Mouse (Mus musculus): Measurements from ENCODE around the gene Tmigd1. TPM values are rescaled to one million over a fixed set of nuclear protein-coding genes. Genes with fewer than 3 reads are reported as not detected.
"Not testable (repeated sequence)": the region's sequence is repeated elsewhere in the genome, so short reads cannot be mapped to it uniquely, and the experiment has no call there.

Gene Tmigd1
- polyA plus RNA-seq, 1 experiment from 2014 or later = 1.6 TPM

- Histone ChIP-seq H3K36me3 (no peaks in the 10 kb centered on the region), H3K27ac (no peak overlapping the region), H3K4me2 (replicated peaks) (no peak overlapping the region), H3K9me3 (no peaks in the 10 kb centered on the region), H3K9ac (no peak overlapping the region), H3K4me1 (replicated peaks) (0 out of 2 replicates have a peak, but pooled peaks cover 2% of the 10 kb centered on the region), H3K27me3 (replicated peaks) (no peaks in the 10 kb centered on the region), H3K4me3 (replicated peaks) (no peak overlapping the region)
- 90% methylated on average over 7 of the region's 7 CpGs for WGBS
- ATAC-seq = no peak
Observed at GRCm38 (mm10) chr11:76908651-76909050, 6.7 kb downstream of the Tmigd1 start.

DNA sequence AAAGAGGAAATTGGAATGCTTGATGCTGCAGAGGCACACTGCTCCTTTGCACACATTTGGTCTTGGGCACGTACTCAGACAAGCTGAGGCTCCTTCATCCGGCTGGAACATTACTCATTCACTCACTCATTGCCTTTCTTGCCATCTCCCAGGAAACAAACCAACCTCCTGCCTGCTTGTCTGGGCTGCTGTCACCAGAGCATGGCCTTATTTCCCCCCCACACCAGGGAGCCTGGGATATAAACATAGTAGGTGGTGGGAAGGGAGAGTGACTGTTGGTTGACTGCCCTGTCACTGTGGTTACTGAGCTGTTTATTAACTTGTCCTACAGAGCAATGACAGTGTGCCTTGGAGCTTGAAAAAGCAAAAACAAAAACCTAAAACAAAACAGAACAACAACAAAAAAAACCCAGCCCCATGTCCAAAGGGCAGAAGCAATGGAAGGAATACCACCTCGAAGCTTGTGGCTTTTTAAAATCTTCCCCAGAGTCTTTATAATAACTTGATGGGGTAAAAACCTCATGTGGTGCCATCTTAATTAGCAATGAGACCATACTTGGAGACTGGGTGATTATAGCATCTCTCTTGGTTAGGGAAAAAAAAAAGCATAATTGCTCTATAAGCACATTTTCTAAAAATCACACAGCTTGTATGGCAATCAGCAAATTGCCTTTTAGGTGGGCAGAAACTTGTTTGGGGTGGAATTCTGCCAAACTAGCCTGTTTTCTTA, 9.5 kb downstream of the Tmigd1 start:
- Histone ChIP-seq H3K9me3 (no peaks in the 10 kb centered on the region), H3K4me3 (replicated peaks) (no peak overlapping the region), H3K9ac (no peak overlapping the region), H3K4me2 (replicated peaks) (no peak overlapping the region), H3K27me3 (replicated peaks) (no peaks in the 10 kb centered on the region), H3K4me1 (replicated peaks) (0 out of 2 replicates have a peak, but pooled peaks cover 2% of the 10 kb centered on the region), H3K36me3 (no peaks in the 10 kb centered on the region), H3K27ac (no peak overlapping the region)
- ATAC-seq = no peak
- WGBS = 61% methylated on average over 3 of the region's 3 CpGs

DNA sequence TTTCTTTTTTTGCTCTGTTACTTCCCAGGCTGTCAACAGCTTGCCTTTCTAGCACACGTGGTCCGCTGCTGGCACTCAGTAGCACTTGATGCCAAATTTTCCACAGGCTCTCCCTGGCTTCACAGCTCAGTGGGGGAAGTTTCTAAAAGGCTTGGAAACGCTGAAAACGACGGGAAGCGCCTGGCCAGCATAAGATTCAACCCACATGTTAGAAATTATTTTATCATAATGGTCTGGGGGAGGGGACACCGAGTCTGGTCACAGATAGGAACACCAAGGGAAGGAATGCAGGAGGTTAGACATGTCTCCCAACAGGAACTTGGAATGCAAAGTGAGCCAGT, 10.1 kb downstream of the Tmigd1 start:
- 44% methylated on average over 7 of the region's 7 CpGs for WGBS
- H3K4me2 ChIP-seq (replicated peaks) = no peak overlapping the region
- no peaks in the 10 kb centered on the region for H3K27me3 ChIP-seq (replicated peaks)
- no peaks in the 10 kb centered on the region for H3K9me3 ChIP-seq
- no peak overlapping the region for H3K27ac ChIP-seq
- ATAC-seq = no peak
- H3K9ac ChIP-seq = no peak overlapping the region
- H3K36me3 ChIP-seq = no peaks in the 10 kb centered on the region
- H3K4me1 ChIP-seq (replicated peaks) = peaks cover 5% of the 10 kb centered on the region
- no peak overlapping the region for H3K4me3 ChIP-seq (replicated peaks)

GRCm38 (mm10) chr11:76914366-76914765, 12.4 kb downstream of the Tmigd1 start:
- 34% methylated on average over 7 of the region's 7 CpGs for WGBS
- Histone ChIP-seq H3K4me3 (replicated peaks) (no peak overlapping the region), H3K9ac (no peak overlapping the region), H3K4me1 (replicated peaks) (peaks cover 11% of the 10 kb centered on the region), H3K4me2 (replicated peaks) (no peak overlapping the region), H3K36me3 (no peaks in the 10 kb centered on the region), H3K27ac (no peak overlapping the region), H3K9me3 (no peaks in the 10 kb centered on the region), H3K27me3 (replicated peaks) (no peaks in the 10 kb centered on the region)
- no peak for ATAC-seq

DNA sequence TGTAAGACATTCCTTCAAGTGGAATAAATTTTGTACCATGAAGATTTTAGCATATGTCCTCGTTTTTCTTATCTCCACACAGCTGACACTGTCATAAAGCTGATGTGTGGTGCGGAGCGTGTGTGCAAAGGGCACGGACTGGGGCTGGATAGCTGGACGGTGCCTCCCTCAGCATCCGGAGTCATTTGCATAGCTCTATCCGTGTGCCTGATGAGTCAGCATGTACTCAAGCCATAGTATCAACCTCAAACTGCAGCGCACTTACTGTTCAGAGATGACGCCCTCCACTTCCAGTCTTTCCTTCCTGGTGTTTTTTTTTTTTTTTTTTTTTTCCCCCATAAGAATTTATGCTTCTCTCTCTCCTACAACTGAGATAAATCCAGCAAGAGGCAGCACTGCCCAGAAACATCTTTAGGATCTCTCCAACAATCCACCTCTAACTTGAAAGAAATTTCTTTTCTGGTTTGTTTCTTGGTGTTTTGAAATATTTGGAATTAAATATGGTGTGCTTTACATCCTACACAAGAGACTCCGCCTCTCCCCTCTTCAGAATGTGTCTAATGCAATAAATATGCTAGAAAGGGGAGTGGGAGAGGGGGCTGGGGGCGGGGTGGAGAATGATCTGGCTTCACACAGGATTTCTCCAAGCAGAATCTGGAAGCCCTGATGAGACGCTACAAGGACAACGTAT, 14.7 kb downstream of the Tmigd1 start:
- peak; percentile 90 for ATAC-seq
- Histone ChIP-seq H3K4me2 (replicated peaks) (peak overlapping the region; percentile 26), H3K4me1 (replicated peaks) (peaks cover 9% of the 10 kb centered on the region), H3K36me3 (no peaks in the 10 kb centered on the region), H3K9me3 (no peaks in the 10 kb centered on the region), H3K9ac (no peak overlapping the region), H3K4me3 (replicated peaks) (no peak overlapping the region), H3K27ac (no peak overlapping the region), H3K27me3 (replicated peaks) (no peaks in the 10 kb centered on the region)
- WGBS = 19% methylated on average over 13 of the region's 13 CpGs

DNA sequence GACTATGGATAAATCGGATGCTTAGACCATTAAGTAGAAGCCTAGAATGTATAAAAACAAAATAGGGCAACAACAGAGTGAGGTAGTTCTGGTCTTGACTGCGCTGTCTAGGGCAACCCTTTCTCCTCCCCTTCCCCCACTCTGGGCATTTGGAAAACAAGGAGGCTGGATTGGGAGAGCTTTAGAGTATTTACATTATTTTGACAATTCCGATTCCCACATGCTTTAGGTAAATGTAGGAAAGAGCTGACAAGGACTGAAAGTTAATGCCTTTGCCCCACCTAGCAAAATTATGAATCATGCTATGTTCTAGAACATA, 15.2 kb downstream of the Tmigd1 start:
- Histone ChIP-seq H3K27me3 (replicated peaks) (no peaks in the 10 kb centered on the region), H3K36me3 (no peaks in the 10 kb centered on the region), H3K4me1 (replicated peaks) (peaks cover 9% of the 10 kb centered on the region), H3K9ac (no peak overlapping the region), H3K4me3 (replicated peaks) (no peak overlapping the region), H3K4me2 (replicated peaks) (peak overlapping the region; percentile 26), H3K9me3 (no peaks in the 10 kb centered on the region), H3K27ac (no peak overlapping the region)
- WGBS = 39% methylated on average over 3 of the region's 3 CpGs
- ATAC-seq = peak; percentile 35; the same call in 1 of the 2 replicates

- Histone ChIP-seq H3K27me3 (replicated peaks) (no peaks in the 10 kb centered on the region), H3K9me3 (no peaks in the 10 kb centered on the region), H3K27ac (no peak overlapping the region), H3K4me3 (replicated peaks) (no peak overlapping the region), H3K4me2 (replicated peaks) (no peak overlapping the region), H3K9ac (no peak overlapping the region), H3K36me3 (no peaks in the 10 kb centered on the region), H3K4me1 (replicated peaks) (peaks cover 9% of the 10 kb centered on the region)
- 58% methylated on average over 1 of the region's 1 CpGs for WGBS
- no peak for ATAC-seq
Observed at GRCm38 (mm10) chr11:76920607-76921006, 18.6 kb downstream of the Tmigd1 start.

DNA sequence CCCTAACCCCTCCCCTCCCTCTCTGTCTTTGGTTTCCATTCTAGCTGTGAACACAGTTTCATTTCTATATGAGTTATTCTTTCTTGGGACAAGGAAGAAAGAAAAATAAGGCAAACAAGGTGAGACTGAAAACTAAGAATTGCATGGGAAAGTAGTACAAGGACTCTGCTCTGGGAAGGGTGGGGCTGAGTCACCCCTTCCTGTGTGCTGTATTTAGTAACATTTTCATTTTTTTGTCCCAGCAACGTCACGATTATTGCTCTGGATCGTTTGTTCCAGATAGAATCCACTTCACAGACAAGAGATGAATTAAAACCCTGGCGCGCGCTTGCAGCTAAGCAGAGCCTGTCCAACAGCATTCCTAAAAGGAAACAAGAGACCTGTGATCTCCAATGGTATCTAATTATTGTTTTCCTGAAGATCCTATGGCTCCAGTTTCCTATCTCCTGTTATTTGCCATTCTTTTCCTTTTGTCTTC, 22.8 kb downstream of the Tmigd1 start, which contains the start of gene Blmh:
TSS of gene Blmh (plus strand) at position 51 of the 478 bp plus-strand sequence.
- 50% methylated on average over 6 of the region's 6 CpGs for WGBS
- Histone ChIP-seq H3K27ac (no peak within 1 kb of the TSS), H3K4me1 (replicated peaks) (no peaks in the 10 kb centered on the region), H3K27me3 (replicated peaks) (no peaks in the 10 kb centered on the region), H3K4me3 (replicated peaks) (no peak within 1 kb of the TSS), H3K9ac (no peak within 1 kb of the TSS), H3K9me3 (no peaks in the 10 kb centered on the region), H3K4me2 (replicated peaks) (no peak within 1 kb of the TSS), H3K36me3 (no peaks in the 10 kb centered on the region)
- peak; percentile 55; the same call in 1 of the 2 replicates for ATAC-seq

DNA sequence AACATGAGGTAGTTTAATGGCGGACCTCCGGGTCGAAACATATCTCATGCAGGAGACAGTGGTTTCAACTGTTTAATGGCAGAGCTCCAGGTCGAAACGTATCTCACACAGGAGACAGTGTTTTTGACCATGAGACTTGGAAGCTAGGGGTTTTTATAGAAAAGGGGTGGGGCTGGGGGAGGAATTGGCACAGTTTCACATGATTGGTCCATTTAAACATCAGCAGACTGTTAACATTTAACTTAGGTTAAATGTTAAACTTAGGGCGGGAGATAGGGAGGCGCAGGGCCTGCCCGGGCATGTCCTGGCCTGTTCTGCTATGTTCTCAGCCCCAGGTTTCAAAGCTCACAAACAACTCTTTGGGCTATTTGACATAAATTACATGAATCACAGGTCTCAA, 26.6 kb downstream of the Tmigd1 start:
- ATAC-seq; H3K36me3 ChIP-seq; H3K27ac ChIP-seq; H3K4me2 ChIP-seq (replicated peaks); H3K9me3 ChIP-seq; H3K4me1 ChIP-seq (replicated peaks); H3K27me3 ChIP-seq (replicated peaks); H3K4me3 ChIP-seq (replicated peaks); H3K9ac ChIP-seq: not testable (repeated sequence)
- WGBS = 78% methylated on average over 8 of the region's 8 CpGs

DNA sequence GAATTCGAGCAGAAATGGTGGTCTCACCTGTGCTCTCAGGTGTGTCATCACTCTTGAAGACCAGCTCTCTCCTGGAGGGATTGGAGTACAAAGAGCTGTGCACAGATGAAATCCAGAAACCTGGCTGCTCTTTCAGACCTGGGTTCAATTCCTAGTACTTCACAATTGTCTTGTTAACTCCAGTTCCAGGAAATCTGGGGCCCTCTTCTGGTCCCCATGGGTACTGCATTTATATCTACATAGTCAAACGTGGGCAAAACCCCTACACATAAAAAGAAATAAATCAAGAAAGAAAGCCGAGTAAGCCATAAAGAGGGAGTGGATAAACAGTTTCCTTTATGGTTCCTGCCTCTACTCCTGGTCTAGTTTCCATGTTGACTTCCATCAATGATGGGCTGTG, 31.2 kb downstream of the Tmigd1 start:
- H3K4me2 ChIP-seq (replicated peaks) = no peak overlapping the region
- no peak for ATAC-seq
- H3K9me3 ChIP-seq = no peaks in the 10 kb centered on the region
- WGBS = 58% methylated on average over 3 of the region's 3 CpGs
- no peak overlapping the region for H3K4me3 ChIP-seq (replicated peaks)
- H3K4me1 ChIP-seq (replicated peaks) = no peaks in the 10 kb centered on the region
- H3K9ac ChIP-seq = no peak overlapping the region
- no peaks in the 10 kb centered on the region for H3K27me3 ChIP-seq (replicated peaks)
- H3K36me3 ChIP-seq = no peaks in the 10 kb centered on the region
- no peak overlapping the region for H3K27ac ChIP-seq

DNA sequence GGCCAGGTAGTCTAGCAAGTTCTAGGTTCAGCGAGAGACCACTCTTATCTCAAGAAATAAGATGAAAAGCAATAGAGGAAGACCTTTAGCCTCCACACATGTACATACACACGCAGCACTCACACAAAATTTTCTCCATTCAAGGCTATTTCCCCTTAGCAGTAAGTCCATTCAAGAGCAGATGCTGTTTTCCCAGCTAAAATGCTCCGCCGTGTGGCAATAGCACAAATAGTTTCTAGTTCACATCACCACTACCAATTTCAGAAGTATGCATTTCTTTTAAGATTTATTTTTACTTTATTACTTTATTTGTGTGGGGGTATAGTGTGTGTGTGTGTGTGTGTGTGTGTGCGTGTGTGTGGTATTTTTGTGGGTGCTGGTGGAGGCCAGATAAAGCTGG, 34.6 kb downstream of the Tmigd1 start:
- Histone ChIP-seq H3K9ac (no peak overlapping the region), H3K9me3 (no peaks in the 10 kb centered on the region), H3K4me2 (replicated peaks) (no peak overlapping the region), H3K27ac (no peak overlapping the region), H3K36me3 (no peaks in the 10 kb centered on the region), H3K4me3 (replicated peaks) (no peak overlapping the region), H3K27me3 (replicated peaks) (no peaks in the 10 kb centered on the region), H3K4me1 (replicated peaks) (no peaks in the 10 kb centered on the region)
- WGBS = 72% methylated on average over 5 of the region's 5 CpGs
- ATAC-seq = no peak

DNA sequence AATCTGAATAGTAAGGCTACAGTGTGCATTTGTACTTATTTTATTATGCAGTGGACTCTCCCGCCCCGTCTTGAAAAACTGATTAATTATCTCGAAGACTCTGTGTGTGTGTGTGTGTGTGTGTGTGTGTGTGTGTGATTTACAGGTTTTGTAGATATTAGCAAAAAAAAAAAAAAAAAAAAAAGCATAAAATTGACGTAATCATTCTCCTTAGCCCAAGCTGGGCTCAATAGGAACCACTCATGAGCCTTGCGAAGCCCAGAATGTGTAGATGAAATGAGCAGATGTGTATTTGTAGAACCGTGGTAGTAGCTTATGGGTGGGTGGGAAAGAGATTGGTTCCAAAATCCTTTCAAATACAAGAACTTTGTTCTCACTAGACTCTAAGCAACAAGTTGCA, 42.9 kb downstream of the Tmigd1 start:
- no peak for ATAC-seq
- Histone ChIP-seq H3K4me1 (replicated peaks) (peaks cover 8% of the 10 kb centered on the region), H3K9ac (peak overlapping the region; percentile 66; the same call in 1 of the 2 replicates), H3K27ac (peak overlapping the region; percentile 73), H3K4me3 (replicated peaks) (peak overlapping the region; percentile 76), H3K4me2 (replicated peaks) (peak overlapping the region; percentile 65), H3K9me3 (no peaks in the 10 kb centered on the region), H3K36me3 (no peaks in the 10 kb centered on the region), H3K27me3 (replicated peaks) (no peaks in the 10 kb centered on the region)
- 67% methylated on average over 6 of the region's 6 CpGs for WGBS
